Mouse (Mus musculus): ENCODE data around the gene Adcy7. TPM values are rescaled to one million over a fixed set of nuclear protein-coding genes. Genes with fewer than 3 reads are reported as not detected.

Gene Adcy7
- total RNA-seq, 2 experiments from 2014 or later, result 5.7 to 11.5 TPM

GRCm38 (mm10) chr8:88334384-88334783 is 62.2 kb downstream of the Adcy7 start:
- no peak for DNase-seq

GRCm38 (mm10) chr8:88334975-88335374 is 62.8 kb downstream of the Adcy7 start:
- DNase-seq, result no peak

- DNase-seq, result no peak
Measured at GRCm38 (mm10) chr8:88339221-88339620, 67.0 kb downstream of the Adcy7 start.

- no peak for DNase-seq
Measured at GRCm38 (mm10) chr8:88339887-88340695, 67.9 kb downstream of the Adcy7 start.

- DNase-seq, result no peak
Measured at GRCm38 (mm10) chr8:88342026-88342425, 69.8 kb downstream of the Adcy7 start.

- DNase-seq, result peak in 1 of 2 experiments; percentile 38
Measured at GRCm38 (mm10) chr8:88349046-88349445, 76.8 kb downstream of the Adcy7 start.

GRCm38 (mm10) chr8:88357226-88357933 is 85.2 kb downstream of the Adcy7 start:
- DNase-seq, result no peak

- DNase-seq, result no peak
Measured at GRCm38 (mm10) chr8:88357946-88358345, 85.7 kb downstream of the Adcy7 start.

- no peak for DNase-seq
Measured at GRCm38 (mm10) chr8:88359959-88360358, 87.8 kb downstream of the Adcy7 start.

GRCm38 (mm10) chr8:88361044-88361707 is 89.0 kb downstream of the Adcy7 start:
- peak; percentile 26 for DNase-seq

GRCm38 (mm10) chr8:88361708-88362428 is 89.7 kb downstream of the Adcy7 start, which contains the start of gene Brd7:
Gene Brd7, minus strand, starts transcription at chr8:88362194.
- peak; percentile 90 for DNase-seq

- DNase-seq, result peak in 1 of 2 experiments; percentile 37
Measured at GRCm38 (mm10) chr8:88362446-88363150, 90.4 kb downstream of the Adcy7 start.

GRCm38 (mm10) chr8:88369221-88369620 is 97.0 kb downstream of the Adcy7 start:
- DNase-seq, result peak; percentile 58 to 69

- no peak for DNase-seq
Measured at GRCm38 (mm10) chr8:88369805-88370204, 97.6 kb downstream of the Adcy7 start.

GRCm38 (mm10) chr8:88371522-88371921 is 99.3 kb downstream of the Adcy7 start:
- no peak for DNase-seq

GRCm38 (mm10) chr8:88376836-88377582 is 104.8 kb downstream of the Adcy7 start:
- peak; percentile 72 to 75 for DNase-seq
